Mouse (Mus musculus) layer of hippocampus, adult 9-11 months (tissue): ENCODE measurements at regions not wholly inside any gene's neighbourhood (a gene's known extent, or its start where the extent isn't known, plus 50 kb on each side); places are given as distances from the start of the nearest gene placed in this dataset.

Source experiments
- DNase-seq: peaks from one replicate; pipeline ENCODE4 v3.0.0; 2022

GRCm38 (mm10) chr2:12697209-12697608 lies 226.6 kb upstream of the Pter start:
- DNase-seq: no peak

GRCm38 (mm10) chr2:12699331-12699730 lies 224.5 kb upstream of the Pter start:
- no peak for DNase-seq

- DNase-seq: no peak
Measured at GRCm38 (mm10) chr2:12707514-12707913, 216.3 kb upstream of the Pter start.

GRCm38 (mm10) chr2:12709156-12709923 lies 214.5 kb upstream of the Pter start:
- DNase-seq: peak; percentile 73

- peak; percentile 14 for DNase-seq
Measured at GRCm38 (mm10) chr2:12709924-12710240, 214.0 kb upstream of the Pter start.

- no peak for DNase-seq
Measured at GRCm38 (mm10) chr2:12716124-12717012, 207.5 kb upstream of the Pter start.

- DNase-seq: no peak
Measured at GRCm38 (mm10) chr2:12729251-12729650, 194.6 kb upstream of the Pter start.

- DNase-seq: no peak
Measured at GRCm38 (mm10) chr2:12737140-12737539, 186.7 kb upstream of the Pter start.

- DNase-seq: peak; percentile 52
Measured at GRCm38 (mm10) chr2:12746856-12747255, 177.0 kb upstream of the Pter start.

- no peak for DNase-seq
Measured at GRCm38 (mm10) chr2:12758816-12759215, 165.0 kb upstream of the Pter start.

- peak; percentile 74 for DNase-seq
Measured at GRCm38 (mm10) chr2:12759931-12760330, 163.9 kb upstream of the Pter start.

GRCm38 (mm10) chr2:12761461-12761860 lies 162.4 kb upstream of the Pter start:
- DNase-seq: no peak

- no peak for DNase-seq
Measured at GRCm38 (mm10) chr2:12764510-12764909, 159.3 kb upstream of the Pter start.

- DNase-seq: no peak
Measured at GRCm38 (mm10) chr2:12765336-12765735, 158.5 kb upstream of the Pter start.

GRCm38 (mm10) chr2:12776866-12777265 lies 147.0 kb upstream of the Pter start:
- peak; percentile 79 for DNase-seq

- peak; percentile 57 for DNase-seq
Measured at GRCm38 (mm10) chr2:12777696-12778095, 146.1 kb upstream of the Pter start.

- no peak for DNase-seq
Measured at GRCm38 (mm10) chr2:12792596-12792995, 131.2 kb upstream of the Pter start.

- peak; percentile 49 for DNase-seq
Measured at GRCm38 (mm10) chr2:12797615-12798169, 126.1 kb upstream of the Pter start.

GRCm38 (mm10) chr2:12799153-12799925 lies 124.5 kb upstream of the Pter start:
- DNase-seq: peak; percentile 81

GRCm38 (mm10) chr2:12802667-12803066 lies 121.2 kb upstream of the Pter start:
- DNase-seq: no peak

- DNase-seq: peak; percentile 8
Measured at GRCm38 (mm10) chr2:12805096-12805495, 118.7 kb upstream of the Pter start.

- peak; percentile 68 for DNase-seq
Measured at GRCm38 (mm10) chr2:12808466-12808865, 115.4 kb upstream of the Pter start.

GRCm38 (mm10) chr2:12815339-12815738 lies 108.5 kb upstream of the Pter start:
- peak; percentile 65 for DNase-seq
